Mouse (Mus musculus) kidney, adult 11 months (tissue): ENCODE results near the gene Kif26b.

Experiments used
- DNase-seq: peaks from one replicate; pipeline ENCODE4 v3.0.0; 2022

The Kif26b gene

GRCm38 (mm10) chr1:178542415-178542814 is 13.5 kb downstream of the Kif26b start:
- no peak for DNase-seq

- no peak for DNase-seq
Observed at GRCm38 (mm10) chr1:178542990-178543944, 14.3 kb downstream of the Kif26b start.

- DNase-seq: no peak
Observed at GRCm38 (mm10) chr1:178544585-178544984, 15.7 kb downstream of the Kif26b start.

- no peak for DNase-seq
Observed at GRCm38 (mm10) chr1:178549576-178549975, 20.7 kb downstream of the Kif26b start.

GRCm38 (mm10) chr1:178550477-178551047 is 21.6 kb downstream of the Kif26b start:
- no peak for DNase-seq

GRCm38 (mm10) chr1:178552278-178552897 is 23.5 kb downstream of the Kif26b start:
- no peak for DNase-seq

GRCm38 (mm10) chr1:178552898-178553284 is 24.0 kb downstream of the Kif26b start:
- DNase-seq: no peak

- no peak for DNase-seq
Observed at GRCm38 (mm10) chr1:178556226-178556625, 27.3 kb downstream of the Kif26b start.

GRCm38 (mm10) chr1:178560043-178560442 is 31.1 kb downstream of the Kif26b start:
- DNase-seq: no peak

- DNase-seq: no peak
Observed at GRCm38 (mm10) chr1:178563834-178564233, 34.9 kb downstream of the Kif26b start.

GRCm38 (mm10) chr1:178564800-178565199 is 35.9 kb downstream of the Kif26b start:
- DNase-seq: no peak

GRCm38 (mm10) chr1:178568551-178569545 is 39.9 kb downstream of the Kif26b start:
- no peak for DNase-seq

- no peak for DNase-seq
Observed at GRCm38 (mm10) chr1:178571009-178571408, 42.1 kb downstream of the Kif26b start.

- no peak for DNase-seq
Observed at GRCm38 (mm10) chr1:178571885-178572444, 43.0 kb downstream of the Kif26b start.

- DNase-seq: no peak
Observed at GRCm38 (mm10) chr1:178573406-178574032, 44.6 kb downstream of the Kif26b start.

GRCm38 (mm10) chr1:178575706-178576105 is 46.8 kb downstream of the Kif26b start:
- DNase-seq: no peak

GRCm38 (mm10) chr1:178576926-178577325 is 48.0 kb downstream of the Kif26b start:
- DNase-seq: no peak

- peak; percentile 6 for DNase-seq
Observed at GRCm38 (mm10) chr1:178585366-178586020, 56.6 kb downstream of the Kif26b start.

- peak; percentile 9 for DNase-seq
Observed at GRCm38 (mm10) chr1:178590229-178591171, 61.6 kb downstream of the Kif26b start.

- DNase-seq: no peak
Observed at GRCm38 (mm10) chr1:178597113-178597512, 68.2 kb downstream of the Kif26b start.
